Mouse (Mus musculus) heart, postnatal 4 days (tissue): ENCODE results near the gene Hvcn1. TPM values are rescaled to one million over a fixed set of nuclear protein-coding genes. Genes with fewer than 3 reads are reported as not detected.
"Not testable (repeated sequence)": the region's sequence is repeated elsewhere in the genome, so short reads cannot be mapped to it uniquely, and the experiment has no call there.

Experiments
- DNase-seq: peaks from one replicate; pipeline ENCODE4 v3.0.0; 2021
- total RNA-seq, 2 experiments: library from RNA; stranded (reverse); gene quantifications; 2 replicates each; pipeline ENCODE4 v1.2.3; 2021

Gene Hvcn1
- total RNA-seq: 1 to 10 TPM; 1.9 to 2.0 TPM

DNA sequence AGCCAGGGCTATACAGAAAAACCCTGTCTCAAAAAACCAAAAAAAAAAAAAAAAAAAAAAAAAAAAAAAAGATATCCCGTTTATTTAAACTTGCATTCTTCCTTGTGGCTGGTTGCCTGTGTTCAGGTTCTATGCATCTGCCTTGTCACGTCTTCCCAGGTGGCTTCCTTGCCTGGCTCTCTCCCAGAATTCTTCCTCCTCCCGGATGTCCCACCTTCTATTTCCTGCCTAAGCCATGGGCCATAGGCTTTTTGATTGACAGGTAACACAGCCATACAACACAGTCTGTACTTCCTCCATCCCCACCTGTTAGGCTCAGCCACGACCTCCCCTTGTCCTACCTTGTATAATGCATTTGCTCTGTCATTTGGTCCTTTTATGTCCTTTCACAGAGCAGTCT is at the start of gene Hvcn1:
Gene Hvcn1 (plus strand): TSS at position 330 of the 400 bp plus-strand sequence.
- no peak for DNase-seq

DNA sequence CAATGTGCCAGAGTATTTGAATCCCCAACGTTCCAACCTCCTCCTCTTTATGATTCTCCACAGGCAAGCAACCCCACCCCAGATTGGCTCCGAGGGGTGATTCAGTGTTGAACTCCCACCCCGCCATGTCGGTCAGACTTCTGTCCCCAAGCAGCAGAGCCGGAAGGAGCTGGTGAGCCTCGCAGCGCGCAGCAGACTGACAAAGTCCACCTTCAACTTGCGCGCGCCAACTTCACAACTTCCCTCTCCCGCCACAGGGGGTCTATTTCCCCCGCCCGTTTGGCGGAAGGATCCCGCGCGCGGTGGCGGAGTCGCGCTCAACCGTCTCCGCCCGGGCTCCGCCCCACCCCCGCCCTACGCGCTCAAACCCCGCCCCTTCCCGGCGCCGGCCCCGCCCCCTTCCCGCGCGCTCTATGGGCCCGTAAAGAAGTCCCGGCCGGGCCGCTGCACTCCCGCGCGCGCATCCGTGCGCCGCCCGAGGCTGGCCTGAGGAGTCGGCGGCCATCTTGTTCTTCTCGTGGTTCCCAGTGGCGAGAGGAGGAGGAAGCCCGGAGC is 48.7 kb upstream of the Hvcn1 start, which contains the start of gene Ppp1cc:
Gene Ppp1cc (plus strand): TSS at position 452 of the 555 bp plus-strand sequence.
- DNase-seq: peak; percentile 95

DNA sequence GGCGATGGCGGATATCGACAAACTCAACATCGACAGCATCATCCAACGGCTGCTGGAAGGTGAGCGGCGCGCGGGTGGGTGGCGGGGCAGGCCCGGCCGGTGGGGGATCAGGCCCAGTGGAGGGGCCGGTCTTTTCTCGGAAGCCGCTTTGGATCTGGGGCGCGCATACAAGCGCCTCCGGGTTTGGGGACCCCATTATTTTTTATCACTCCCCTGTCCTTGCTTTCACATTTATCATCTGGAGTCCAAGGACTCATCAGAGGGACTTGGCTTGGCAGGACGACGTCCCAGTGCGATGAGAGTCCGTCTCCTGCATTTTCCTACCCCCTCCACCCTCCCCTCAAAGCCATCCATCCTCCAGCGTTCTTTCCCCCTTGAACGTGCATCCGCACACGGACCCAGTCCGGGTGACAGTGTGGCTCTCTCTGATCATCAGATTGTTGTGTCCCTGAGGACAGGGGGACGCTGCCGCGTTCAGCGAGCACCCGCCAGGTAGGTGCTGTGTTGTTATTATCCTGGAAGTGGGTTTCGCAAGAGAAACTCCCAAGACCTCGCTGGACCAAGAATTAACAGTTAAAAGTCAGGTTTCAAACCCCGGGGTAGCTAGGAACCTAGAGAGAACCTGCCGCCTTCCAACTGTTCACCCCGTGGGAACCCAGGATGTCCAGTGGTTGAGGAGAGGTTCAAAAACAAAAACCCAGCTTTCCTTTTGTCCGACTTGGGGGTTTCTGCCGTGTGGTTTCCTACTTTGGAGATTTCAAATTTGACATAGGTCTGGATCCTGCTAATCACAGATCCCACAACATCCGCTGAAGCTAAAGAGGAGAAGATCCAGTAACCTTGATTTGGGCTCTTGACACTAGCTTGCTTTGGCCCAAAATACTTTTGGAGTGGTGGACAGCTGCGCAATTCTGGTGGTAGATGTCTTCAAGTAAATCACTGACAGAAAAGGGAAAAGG is 47.8 kb upstream of the Hvcn1 start:
- DNase-seq: no peak

DNA sequence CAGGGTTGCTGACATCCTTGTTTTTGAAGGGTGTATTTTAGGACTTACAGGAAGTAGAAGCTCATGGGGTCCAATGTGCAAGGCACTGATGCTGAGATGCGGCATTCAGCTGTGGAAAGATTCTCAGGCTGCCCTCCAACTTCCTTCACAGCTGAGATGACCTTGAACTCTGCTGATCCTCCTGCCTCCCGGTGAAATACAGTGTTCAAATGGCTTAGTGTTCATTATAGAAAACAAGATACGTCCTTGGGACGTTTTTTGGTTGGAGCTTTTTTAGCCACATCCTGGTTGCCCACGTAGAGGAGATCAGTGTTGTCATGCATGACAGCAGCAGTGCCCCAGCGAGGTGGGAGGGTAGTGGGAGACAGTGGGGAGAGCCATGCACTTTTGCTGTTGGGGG is 43.4 kb upstream of the Hvcn1 start:
- no peak for DNase-seq

DNA sequence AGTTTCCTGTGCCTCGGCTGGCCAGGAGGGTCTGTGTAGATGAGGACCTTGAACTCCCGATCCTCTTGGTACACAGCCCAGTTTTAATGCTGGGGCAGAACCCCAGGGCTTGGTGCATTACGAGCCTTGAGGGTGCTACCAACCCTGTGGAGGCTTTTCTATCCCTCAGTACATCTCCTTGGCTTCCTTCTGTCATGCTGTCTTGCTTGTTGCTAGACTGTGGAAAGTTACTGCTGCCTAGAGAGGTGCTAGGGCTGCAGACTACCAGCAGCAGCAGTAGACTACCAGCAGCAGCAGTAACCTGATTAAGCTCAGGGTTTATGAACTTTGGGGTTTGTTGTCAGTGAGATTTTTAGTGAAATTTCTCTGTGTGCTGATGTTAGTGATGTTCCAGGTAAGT is 42.6 kb upstream of the Hvcn1 start:
- DNase-seq: no peak

DNA sequence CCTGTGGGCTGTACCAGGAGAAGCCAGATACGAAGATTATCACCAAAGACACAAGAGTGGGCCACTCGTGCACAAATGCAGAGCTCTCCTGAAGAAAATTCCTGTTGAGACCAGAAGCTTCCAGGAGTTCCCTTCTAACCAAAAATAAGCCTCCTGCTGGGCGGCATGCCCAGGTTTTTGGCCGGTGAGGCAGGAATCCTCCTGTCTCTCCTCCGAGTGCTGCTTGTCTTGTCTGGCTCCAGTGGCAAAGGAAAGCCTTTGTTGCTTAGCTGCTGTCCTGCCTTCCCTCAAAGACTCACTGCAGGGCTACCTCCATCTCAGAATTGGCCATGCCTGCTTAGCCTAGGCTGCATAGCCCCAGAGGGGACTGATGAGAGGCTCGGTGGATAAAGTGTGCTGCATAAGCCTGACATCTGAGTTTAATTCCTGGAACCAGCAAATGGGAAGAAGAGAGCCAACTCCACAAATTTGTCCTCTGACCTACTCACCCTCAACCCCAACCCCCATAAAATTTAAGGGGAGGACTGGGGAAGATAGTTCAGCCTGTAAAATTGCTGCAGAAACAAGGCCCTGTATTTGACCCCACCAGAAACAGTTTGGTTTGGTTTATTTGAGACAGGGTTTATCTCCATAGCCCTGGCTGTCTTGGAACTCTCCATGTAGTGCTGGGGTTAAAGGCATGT is 41.2 kb upstream of the Hvcn1 start:
- DNase-seq: peak; percentile 38

DNA sequence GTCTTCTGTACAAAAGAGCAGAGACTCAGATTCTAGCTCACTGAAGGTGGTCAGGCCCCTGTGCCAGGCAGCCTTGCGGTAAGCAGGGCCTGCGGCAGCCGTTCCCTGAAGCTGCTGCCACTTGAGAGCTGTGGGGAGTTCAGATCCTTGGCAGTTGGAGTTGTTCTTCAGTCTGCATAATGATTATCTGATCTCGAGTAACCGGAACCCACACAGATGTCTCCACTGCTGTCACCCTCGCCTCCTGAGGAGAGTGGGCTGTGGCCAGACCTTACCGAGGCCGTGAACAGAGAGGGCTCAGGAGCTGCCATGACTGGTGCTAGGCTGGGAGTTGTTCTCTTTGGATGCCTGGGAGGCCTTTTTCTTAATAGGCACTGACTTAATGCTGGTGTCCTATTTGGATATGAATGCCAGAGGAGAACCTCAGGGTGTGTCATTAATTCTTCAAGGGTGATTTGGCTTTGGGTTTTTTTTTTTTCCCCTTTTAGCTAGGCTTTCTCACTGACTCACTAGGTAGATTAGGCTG is 39.9 kb upstream of the Hvcn1 start:
- no peak for DNase-seq

DNA sequence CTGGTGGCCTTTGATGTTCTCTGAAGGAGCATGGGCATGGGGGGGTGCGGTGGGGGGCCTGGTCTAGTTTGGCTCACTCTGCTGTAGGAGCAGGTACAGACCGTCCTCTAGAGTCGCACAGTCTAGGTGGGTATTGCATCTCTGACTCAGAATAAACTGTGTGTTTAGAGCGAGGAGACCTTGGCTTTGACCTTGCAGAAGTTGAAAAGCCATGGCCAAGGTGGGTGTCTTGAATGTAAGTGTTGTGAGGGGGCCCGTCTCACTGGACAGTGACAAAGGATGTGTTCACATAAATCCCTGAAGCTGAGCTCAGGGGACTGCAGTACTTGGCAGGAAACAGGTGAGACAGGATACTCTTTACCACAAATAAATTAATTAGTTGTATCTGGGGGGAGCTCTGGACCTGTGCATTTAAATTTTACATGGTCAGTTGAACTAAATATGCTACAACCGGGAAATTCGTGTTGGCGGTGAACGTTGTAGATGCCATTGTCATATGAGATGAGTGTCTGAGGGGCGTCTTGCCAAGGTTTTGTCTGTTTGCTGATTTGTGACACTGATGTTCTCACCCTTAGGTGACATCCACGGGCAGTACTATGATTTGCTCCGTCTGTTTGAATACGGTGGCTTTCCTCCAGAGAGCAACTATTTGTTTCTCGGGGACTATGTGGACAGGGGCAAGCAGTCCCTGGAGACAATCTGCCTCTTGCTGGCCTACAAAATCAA is 38.1 kb upstream of the Hvcn1 start:
- DNase-seq: no peak

DNA sequence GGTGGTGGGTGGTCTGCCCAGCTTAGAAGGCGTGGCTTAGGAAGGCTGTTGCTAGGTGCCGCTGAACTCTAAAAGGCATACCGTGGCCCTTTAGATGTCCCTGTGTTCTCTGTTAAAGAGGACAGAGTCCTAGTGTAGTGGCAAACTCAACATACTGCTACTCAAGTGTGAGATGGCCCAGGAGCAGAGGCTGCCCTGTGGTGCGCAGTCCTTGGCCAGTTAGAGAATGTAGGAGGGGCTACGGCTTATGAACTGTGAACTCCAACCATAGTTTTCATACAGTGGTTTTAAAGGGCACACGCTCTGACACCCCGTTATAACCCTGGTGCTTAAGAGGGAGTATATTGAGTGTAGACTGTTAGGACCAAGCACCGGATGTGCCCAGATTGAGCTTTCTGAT is 35.5 kb upstream of the Hvcn1 start:
- DNase-seq: no peak

DNA sequence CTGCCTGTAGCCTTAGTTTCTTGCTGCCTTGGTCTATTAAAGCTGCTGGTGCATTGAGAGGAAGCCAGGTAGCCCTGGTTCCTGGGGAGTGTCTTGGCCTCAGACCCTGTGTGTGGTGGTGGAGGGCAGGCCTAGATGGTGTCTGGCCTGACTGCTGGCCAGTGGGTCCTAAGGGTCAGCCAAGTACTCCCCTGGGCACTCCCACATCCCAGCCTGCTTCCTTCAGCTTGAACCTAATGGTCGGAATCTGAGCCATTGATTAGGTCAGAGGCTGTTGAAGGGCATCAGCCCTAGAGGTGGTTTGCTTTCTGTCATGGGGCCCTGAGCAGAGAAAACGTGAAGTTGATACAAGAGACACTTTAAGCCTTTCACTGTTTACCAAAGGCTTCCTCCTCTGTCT is 31.2 kb upstream of the Hvcn1 start:
- DNase-seq: no peak

DNA sequence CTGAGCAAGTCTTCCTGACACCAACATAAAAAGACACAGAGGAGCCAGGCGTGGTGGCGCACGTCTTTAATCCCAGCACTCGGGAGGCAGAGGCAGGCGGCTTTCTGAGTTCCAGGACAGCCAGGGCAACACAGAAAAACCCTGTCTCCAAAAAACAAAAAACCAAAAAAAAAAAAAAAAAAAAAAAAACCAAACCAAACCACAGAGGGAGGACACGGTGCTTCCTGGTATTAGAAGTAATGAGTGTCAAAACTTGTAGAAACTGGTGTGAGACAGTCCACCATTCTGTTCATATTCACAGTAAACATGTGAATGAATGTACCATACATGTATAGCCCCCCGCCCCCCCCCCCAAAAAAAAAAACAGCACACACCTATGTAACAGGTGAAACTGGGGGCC is 30.6 kb upstream of the Hvcn1 start:
- no peak for DNase-seq

DNA sequence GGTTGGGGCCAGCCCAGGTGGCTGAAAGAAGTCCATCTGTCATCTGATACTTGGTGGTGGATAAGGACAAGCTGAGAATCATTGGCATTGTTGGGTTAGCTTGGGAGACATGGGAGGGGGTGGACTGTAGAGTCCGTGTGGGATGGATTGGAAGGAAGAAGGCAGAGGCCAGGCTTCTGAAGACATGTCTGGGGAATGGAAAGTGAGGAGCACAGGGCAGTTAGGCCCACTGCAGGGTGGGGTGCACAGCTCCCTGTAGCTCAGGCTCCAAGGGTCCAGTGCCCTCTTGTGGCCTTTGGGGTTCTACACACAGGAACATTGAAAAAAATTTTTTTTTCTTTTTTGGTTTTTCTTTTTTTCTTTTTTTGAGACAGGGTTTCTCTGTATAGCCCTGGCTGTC is 30.2 kb upstream of the Hvcn1 start:
- peak; percentile 76 for DNase-seq

DNA sequence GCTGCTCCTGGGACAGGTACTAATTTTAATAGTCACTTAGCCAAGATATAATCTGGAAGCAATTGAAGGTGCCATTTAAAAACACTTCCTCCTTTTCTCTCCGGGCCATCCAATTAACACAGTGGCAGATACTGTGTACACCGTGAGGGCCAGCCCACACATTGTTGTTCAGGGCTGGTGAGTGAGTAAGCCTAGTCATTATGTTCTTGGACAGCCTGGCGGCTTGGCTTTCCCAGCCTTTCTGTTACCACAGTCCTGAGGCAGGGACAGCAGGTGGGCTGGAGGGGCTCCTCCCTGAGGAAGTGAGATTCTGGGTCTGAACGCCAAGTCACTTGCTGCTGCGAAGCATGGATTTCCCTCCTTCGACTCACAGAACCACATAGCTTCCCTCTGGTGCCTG is 26.9 kb upstream of the Hvcn1 start:
- no peak for DNase-seq

DNA sequence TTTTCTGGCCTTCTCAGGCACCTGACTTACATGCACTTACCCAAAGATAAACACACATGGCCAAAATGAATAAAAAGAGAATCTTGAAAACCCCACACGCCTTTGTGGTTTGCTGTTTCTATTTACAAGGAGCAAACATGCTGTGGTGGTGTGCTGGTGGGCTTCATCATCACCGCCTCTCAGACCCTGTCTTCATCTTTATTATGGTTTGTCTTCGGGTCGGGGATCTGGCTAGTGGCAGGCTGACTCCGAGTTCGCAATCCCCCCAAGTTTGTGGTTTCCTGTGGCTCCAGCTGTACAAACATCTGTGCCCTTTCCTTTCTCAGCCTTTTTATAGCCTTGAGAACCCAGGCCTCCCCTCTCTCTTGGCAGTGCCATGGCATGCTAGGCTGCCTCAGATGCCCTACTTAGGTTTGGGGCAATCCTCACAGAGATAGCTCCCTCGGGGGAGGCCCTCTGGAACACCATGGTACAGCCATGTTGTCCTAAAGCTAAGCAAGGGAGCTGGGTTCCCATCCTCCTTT is 22.3 kb upstream of the Hvcn1 start:
- DNase-seq: no peak

DNA sequence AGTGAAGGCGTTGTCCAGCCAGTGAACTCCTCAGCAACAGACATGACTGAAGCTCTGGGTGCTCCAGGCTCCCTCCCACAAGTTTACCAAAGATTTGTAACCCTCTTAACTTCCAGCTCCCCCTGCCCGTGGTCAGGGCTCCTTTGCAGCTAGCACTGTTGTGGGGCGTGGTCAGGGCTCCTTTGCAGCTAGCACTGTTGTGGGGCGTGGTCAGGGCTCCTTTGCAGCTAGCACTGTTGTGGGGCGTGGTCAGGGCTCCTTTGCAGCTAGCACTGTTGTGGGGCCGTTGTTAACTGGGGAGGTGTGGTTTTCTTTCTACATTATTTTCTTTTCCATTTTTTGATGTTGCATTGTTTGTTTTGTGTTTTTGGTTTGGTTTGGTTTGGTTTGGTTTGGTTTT is 21.7 kb upstream of the Hvcn1 start:
- DNase-seq: not testable (repeated sequence)

DNA sequence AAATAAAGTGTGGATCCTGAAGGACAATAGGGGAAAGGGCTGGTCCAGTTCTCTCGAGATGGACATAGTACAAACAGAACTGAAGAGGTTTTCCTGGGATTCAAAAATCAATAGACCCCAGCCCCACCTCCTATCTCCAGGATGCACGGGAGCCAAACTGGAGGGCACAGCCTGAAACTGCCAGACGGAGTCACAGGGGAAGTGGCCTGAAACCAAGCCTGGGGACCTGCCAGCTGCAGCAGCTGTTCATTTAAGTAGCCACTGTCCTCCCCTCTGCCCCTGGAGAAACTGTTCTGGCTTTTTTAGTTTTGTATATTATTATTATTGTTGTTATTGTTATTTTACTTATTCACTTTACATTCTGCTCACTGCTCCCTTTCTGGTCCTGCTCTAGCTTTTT is 17.5 kb upstream of the Hvcn1 start:
- no peak for DNase-seq

DNA sequence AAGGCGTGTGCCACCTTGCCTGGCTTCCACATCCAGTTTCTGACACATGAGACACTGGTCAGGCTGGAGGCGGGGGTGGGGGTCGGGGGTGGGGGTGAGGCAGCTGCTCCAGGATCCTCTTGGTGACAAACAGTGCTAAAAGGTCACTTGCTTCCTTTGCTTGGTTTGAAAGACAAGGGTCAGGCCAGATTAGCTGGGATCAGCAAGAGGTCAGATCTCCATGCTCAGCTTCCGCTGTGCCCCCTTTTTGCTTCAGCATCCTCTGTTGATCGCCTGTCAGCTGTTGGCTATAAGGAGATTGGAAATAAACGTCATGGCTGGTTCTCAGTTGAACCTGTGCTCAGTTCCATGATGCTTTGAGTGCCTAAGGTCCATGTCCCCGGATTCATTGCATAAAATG is 16.1 kb upstream of the Hvcn1 start:
- no peak for DNase-seq

DNA sequence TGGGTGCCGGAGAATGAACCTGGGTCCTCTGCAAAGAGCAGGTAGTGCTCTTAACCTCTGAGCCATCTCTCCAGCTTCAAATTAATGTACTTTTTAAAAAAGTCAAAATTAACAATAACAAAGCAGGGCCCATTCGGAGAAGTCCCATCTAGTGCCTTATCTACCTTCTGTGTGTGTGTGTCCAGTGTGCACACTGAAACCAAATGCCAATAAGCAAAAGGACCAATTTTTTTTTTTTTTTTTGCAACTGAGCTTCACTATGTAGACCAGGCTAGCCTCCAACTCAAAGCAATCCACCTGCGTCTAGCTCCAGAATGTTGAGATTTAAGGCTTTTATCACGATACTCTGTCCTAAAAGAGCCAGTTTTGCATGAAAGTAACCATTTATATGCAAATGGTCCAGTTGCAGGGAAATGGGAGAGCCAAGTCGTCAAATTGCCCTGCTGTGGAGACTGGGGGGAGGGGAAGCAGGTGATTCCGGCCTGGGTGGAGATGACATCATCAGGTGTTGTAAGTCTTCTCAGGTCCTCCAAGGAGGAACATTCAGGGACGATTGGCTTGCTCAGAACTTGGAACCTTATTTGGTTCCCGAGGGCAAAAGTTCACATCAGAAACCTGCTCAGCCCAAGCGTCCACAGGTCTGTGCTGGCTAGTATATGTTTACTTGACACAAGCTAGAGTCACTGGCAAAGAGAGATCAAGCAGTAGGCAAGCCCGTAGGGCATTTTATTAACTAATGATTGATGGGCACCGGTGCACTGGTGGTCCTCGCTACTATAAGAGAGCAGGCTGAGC is 15.1 kb upstream of the Hvcn1 start:
- DNase-seq: no peak

DNA sequence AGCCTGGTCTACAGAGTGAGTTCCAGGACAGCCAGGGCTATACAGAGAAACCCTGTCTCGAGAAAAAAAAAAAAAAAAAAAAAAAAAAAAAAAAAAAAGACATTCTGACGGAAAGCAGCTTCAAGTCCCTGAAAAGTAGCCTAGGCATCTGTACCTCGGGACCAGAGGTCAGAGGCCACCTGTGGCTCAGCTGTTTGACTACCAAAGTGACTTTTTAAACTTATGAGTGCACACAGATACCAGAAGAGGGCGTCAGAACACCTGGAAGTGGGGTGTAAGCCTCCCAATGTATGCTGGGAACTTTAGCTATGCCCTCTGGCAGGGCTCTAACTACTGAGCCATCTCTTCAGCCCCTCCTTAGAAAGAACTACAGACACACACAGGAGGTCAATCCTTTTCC is 14.3 kb upstream of the Hvcn1 start:
- no peak for DNase-seq

DNA sequence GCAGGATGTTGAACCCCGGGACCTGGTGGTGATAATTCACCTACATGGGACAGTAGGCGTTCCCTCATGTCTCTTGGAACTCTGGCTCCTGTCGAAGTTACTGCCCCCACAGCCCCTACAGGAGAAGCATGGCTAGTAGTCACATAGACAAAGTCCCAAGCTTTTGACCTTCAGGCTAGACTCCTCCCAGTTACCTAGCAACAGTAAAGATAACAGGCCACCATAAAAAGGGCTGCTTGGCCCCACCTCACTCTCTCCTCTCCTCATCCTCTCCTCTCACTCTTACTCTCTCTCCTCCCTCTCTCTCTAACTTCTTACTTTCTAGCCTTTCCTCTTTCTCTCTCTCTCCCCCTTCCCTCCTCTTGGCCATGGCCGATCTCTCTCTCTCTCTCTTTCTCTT is 5.7 kb upstream of the Hvcn1 start:
- DNase-seq: no peak

DNA sequence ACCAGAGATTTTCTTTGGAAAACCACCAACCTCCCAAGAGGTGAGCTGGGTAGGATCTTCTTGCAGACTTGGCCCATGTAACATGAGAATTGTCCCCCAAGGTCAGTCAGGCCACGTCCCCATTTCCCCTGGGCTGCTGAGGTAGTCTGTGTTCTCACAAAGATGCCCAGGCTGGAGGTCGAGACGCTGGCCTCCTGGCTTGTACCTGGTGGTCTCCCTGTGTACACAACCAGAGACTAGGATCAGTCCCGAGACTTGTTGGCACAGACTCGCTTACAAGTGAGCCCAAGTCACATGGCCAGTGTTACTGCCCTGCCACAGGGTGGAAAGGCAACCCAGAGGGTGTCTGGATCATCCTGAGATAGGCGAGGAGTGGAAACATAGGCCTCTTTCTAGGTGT is 4.7 kb upstream of the Hvcn1 start:
- no peak for DNase-seq
